Mouse (Mus musculus): Measurements from ENCODE around the gene Gja3. TPM values are rescaled to one million over a fixed set of nuclear protein-coding genes. Genes with fewer than 3 reads are reported as not detected.
"Not testable (repeated sequence)": the region's sequence is repeated elsewhere in the genome, so short reads cannot be mapped to it uniquely, and the experiment has no call there.

Gja3 gene
- total RNA-seq, 2 experiments from 2014 or later, result 0.61 to 0.71 TPM

DNA sequence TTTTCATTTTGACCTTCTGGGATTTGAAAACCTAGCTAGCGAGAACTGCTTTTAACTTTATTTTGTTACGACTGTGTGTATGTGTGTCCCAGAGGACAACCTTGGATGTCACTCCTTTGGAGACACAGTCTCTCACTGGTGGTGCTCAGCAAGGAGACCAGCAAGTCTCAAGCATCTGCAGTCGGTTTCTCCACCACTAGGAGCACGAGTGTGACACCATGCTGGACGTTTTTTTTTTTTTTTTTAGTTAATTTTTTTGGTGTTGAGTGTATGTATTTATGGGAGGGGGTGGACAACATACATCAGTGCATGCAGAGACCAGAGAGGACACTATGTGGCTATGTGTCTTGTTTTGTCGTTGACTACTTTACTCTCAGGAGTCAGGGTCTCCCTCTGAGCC is 5.2 kb downstream of the Gja3 start:
- intact Hi-C loops (cut with DNase I), result no loop called here
- no peak for DNase-seq (ENCODE audit: extremely low spot score in 1 of 2, low spot score in 2 of 2)

- intact Hi-C loops (cut with DNase I), result no loop called here
- no peak for DNase-seq (ENCODE audit: extremely low spot score in 1 of 2, low spot score in 2 of 2)
Observed at GRCm38 (mm10) chr14:57043863-57044262, 14.0 kb downstream of the Gja3 start.

GRCm38 (mm10) chr14:57041439-57041838 is 16.5 kb downstream of the Gja3 start:
- DNase-seq (ENCODE audit: extremely low spot score in 1 of 2, low spot score in 2 of 2), result no peak
- intact Hi-C loops (cut with DNase I), result no loop called here

DNA sequence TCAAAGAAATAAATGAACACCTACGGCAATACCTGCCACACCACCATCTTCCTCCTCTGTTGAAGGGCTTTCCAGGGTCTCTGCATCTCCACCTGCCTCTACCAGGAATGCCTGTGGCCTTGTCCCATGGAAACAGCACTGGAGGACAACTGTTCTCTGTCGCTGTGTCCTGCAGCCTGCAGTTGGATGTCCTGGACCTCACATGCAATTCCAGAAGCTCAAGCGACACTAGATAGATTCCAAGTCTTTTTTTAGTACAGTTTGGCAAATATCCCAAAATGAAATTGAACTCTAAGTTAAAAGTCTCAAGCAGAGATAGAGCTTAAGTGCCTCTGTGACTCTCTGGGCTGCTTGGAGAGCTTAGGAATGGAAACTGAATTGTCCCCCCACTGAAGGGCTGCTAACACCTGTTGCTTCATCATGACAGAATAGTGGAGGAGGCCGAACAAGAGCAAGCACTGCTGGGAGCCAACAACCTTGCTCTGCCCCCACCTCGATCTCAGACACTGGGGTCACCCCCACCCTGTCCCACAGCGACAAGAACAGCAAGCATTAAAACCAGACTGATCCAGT is 22.9 kb downstream of the Gja3 start:
- intact Hi-C loops (cut with DNase I), result no loop called here

DNA sequence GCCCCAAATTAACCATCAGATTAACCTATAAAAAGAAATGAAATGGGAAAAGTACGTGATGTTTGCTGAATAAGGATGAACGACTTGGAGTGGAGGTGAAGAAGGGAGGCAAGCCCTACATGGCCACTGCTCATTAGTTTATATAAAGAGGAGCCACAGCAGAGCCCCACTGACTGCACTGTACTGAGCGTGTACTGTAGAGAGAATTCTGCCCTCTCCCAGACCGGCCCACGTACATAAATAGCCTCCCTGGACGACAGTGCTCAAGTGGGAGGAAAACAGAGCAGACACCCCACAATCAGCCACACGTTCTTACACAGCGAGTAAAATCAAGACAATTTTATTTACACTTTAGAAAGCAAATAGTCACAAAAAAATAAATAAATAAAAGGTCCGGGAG is 23.8 kb downstream of the Gja3 start:
- intact Hi-C loops (cut with DNase I), result no loop called here
- DNase-seq (ENCODE audit: extremely low spot score in 1 of 2, low spot score in 2 of 2), result no peak

More for the DNA sequence above, 22.9 kb downstream of the Gja3 start:
- no peak for DNase-seq (ENCODE audit: extremely low spot score in 1 of 2, low spot score in 2 of 2)

DNA sequence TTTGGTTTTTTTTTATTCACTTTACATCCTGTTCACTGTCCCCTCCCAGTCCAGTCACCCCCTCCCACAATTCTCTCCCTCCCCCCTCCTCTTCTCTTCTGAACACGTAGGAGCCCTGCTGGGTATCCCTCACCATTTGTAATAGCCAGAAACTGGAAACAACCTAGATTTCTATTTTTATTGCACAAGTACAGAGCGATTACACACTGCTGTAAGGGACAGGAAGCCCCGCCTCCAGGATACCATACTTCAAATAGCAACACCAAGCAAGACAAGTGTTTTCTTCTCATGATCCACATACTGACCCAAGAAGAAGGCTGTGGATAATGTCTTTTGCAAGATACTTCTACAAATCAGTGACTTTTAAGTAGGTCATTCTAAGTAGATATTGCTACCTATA is 25.1 kb downstream of the Gja3 start:
- DNase-seq (ENCODE audit: extremely low spot score in 1 of 2, low spot score in 2 of 2), result no peak

DNA sequence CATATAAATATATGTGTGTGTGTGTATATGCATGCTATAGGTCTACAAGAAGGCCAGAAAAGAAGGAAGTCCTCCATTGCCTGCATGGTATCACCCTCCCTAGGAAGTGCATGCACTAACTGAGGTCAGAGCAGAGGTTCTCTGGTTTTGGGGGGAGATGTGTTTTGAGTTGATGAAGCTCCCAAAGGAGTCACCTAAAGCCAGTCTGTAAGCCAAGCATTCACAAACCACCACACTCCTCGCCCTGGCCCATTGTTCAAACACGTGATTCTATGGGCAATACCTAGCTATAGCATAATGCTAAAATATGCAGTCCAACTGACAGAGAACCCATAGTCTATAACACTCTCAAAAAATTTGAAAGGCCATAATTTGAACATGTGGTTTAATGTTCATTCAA is 39.5 kb downstream of the Gja3 start:
- DNase-seq (ENCODE audit: extremely low spot score in 1 of 2, low spot score in 2 of 2), result no peak
- intact Hi-C loops (cut with DNase I), result no loop called here

More for the DNA sequence above, 25.1 kb downstream of the Gja3 start:
- intact Hi-C loops (cut with DNase I), result no loop called here

- DNase-seq (ENCODE audit: extremely low spot score in 1 of 2, low spot score in 2 of 2); intact Hi-C loops (cut with DNase I): not testable (repeated sequence)
Observed at GRCm38 (mm10) chr14:57016806-57017205, 41.1 kb downstream of the Gja3 start.

DNA sequence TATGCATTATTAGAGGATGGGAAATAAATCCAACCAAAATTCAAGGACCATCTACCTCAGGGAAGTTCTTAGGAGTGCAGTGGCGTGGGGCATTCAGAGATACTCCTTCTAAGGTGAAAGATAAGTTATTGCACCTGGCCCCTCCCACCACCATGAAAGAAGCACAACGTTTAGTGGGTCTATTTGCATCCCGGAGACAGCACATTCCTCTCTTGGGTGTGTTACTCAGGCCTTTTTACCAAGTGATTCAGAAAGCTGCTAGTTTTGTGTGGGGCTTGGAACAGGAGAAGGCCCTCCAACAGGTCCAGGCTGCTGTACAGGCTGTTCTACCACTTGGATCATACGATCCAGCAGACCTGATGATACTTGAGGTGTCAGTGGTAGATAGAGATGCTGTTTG is 69.3 kb downstream of the Gja3 start:
- intact Hi-C loops (cut with DNase I), result no loop called here
- no peak for DNase-seq (ENCODE audit: extremely low spot score in 1 of 2, low spot score in 2 of 2)

Other genes starting within 250 kb of the Gja3 start
- 10 to 100 TPM; 27.0 to 27.2 TPM for gene Zmym5, start 246.4 kb downstream of the Gja3 start, total RNA-seq (2021)
- 10 to 100 TPM; 82.9 to 88.8 TPM for gene Zmym2, start 171.4 kb downstream of the Gja3 start, total RNA-seq (2021)
- gene Gjb2, start 46.6 kb upstream of the Gja3 start, total RNA-seq (2021), result 10 to 100 TPM in 1 of 2 experiments, 1 to 10 TPM in 1; 8.4 to 10.7 TPM
- gene Gm4491, start 57.8 kb upstream of the Gja3 start, total RNA-seq (2021), result under 1 TPM in 1 of 2 experiments, not detected in 1; 0.94 TPM
- gene Gjb6, start 75.5 kb upstream of the Gja3 start, total RNA-seq (2021), result 10 to 100 TPM; 23.8 to 53.7 TPM

Data from left cerebral cortex, postnatal 10 days (tissue).